Mouse (Mus musculus): Measurements from ENCODE around the gene Glipr1. TPM values are rescaled to one million over a fixed set of nuclear protein-coding genes. Genes with fewer than 3 reads are reported as not detected.

Glipr1 gene
- total RNA-seq, 2 experiments from 2014 or later, result 1.3 to 2.0 TPM

- DNase-seq (ENCODE audit: low spot score), result peak; percentile 76
- intact Hi-C loops (cut with DNase I), result loop anchor here (5.0 to 10.0 kb wide), 2 partner anchors 675 to 832 kb away; partner anchors contain the start of gene Bbs10
Measured at GRCm38 (mm10) chr10:111972542-111973361, 29.7 kb downstream of the Glipr1 start, which contains the start of gene Krr1. Gene Krr1 (plus strand): TSS chr10:111972664.

DNA sequence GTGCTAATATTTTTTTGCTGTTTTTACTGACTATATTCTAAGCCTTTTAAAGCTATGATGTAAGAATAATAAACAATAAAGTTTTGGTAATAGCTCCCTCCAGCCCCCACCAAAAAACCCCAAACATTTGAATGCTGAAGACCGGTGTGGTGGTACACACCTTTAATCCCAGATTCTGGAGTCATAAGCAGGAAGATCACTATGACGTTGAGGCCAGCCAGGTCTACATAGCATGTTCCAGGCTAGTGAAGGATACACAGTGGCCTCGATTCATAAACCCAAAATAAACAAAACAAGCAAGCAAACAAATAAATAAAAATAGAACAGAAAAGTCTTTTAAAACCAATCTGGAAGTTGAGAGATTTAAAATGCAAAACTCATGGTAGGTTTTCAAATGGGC is 30.5 kb downstream of the Glipr1 start:
- no peak for DNase-seq (ENCODE audit: low spot score)
- intact Hi-C loops (cut with DNase I), result loop anchor here (5.0 to 10.0 kb wide), 2 partner anchors 675 to 833 kb away; partner anchors contain the start of gene Bbs10

- intact Hi-C loops (cut with DNase I), result no loop called here
- DNase-seq (ENCODE audit: low spot score), result no peak
Measured at GRCm38 (mm10) chr10:111966394-111966793, 36.0 kb downstream of the Glipr1 start.

DNA sequence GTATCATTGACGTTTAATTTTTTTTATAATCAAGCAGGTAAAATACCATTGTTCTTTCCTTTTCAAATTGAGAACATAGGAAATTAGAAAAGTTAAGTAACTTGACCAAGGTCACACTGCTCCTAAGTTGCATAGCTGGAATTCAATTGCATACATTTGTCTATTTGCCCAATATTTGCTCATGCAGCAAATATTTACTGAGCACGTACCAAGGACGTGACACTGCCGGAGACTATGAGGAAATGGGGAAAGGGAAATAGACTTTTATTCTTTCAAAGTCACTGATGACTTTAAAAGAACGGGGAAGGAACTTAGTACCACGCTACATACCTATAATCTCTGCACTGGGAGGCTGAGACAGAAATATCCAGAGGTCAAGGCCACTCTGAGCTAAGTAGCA is 42.0 kb downstream of the Glipr1 start:
- no peak for DNase-seq (ENCODE audit: low spot score)
- intact Hi-C loops (cut with DNase I), result no loop called here

- DNase-seq (ENCODE audit: low spot score), result no peak
- intact Hi-C loops (cut with DNase I), result loop anchor here (10.0 kb wide), 1 partner anchor 735 kb away; no protein-coding TSS in a partner anchor
Measured at GRCm38 (mm10) chr10:111959353-111959752, 43.1 kb downstream of the Glipr1 start.

DNA sequence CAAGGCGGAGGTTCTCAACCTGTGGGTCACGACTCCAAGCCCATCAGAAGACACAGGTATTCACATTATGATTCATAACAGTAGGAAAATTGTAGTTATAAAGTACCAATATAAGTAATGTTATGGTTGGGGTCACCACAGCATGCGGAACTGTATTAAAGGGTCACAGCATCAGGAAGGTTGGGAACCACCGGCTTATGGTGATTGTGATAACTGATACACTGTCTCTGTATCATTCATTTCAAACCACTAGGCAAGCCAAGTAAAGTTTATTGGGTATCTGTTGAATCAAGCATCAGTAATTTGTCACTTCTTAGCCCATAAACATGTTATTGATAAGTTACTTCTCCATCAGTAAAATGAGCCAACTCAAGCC is 44.4 kb downstream of the Glipr1 start:
- intact Hi-C loops (cut with DNase I), result loop anchor here (10.0 kb wide), 1 partner anchor 733 kb away; no protein-coding TSS in a partner anchor
- no peak for DNase-seq (ENCODE audit: low spot score)

GRCm38 (mm10) chr10:111957271-111958045 is 45.0 kb downstream of the Glipr1 start:
- intact Hi-C loops (cut with DNase I), result loop anchor here (1.0 to 10.0 kb wide), 2 partner anchors 454 to 733 kb away; no protein-coding TSS in a partner anchor
- DNase-seq (ENCODE audit: low spot score), result peak; percentile 10

- intact Hi-C loops (cut with DNase I), result loop anchor here (10.0 kb wide), 1 partner anchor 731 kb away; no protein-coding TSS in a partner anchor
- no peak for DNase-seq (ENCODE audit: low spot score)
Measured at GRCm38 (mm10) chr10:111955836-111956235, 46.6 kb downstream of the Glipr1 start.

DNA sequence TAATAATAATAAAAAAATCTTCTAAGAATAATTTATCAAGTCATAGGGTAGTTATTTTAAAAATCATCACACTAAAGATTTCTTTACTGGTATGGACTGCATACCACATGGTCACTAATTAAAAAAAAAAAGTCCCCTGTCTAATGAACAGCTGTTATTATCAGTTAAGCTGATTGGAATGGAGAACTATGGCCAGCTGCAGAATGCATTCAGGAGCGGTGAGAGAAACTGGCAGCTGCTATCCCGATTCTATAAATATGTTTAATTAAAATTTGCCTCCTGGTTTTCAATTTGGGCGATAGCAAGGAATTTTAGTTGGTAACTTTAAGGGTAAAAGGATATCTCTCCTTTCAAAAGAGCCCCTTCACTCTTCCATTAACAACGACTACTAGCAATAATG is 53.4 kb downstream of the Glipr1 start:
- DNase-seq (ENCODE audit: low spot score), result no peak
- intact Hi-C loops (cut with DNase I), result no loop called here

DNA sequence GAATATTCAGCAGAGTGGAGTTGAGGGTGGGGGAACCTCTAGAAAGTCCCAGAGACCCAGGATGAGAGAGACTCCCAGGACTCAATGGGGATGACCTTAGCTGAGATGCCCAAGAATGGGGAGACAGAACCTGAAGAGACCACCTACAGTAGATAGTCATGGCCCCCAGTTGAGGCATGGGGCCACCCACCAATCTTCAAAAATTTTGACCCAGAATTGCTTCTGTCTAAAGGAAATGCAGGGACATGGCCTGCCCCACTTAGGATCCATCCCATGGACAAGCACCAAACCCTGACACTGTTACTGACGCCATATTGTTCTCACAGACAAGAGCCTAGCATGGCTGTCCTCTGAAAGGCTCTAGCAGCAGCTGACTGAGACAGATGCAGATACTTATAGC is 54.4 kb downstream of the Glipr1 start:
- intact Hi-C loops (cut with DNase I), result no loop called here
- DNase-seq (ENCODE audit: low spot score), result no peak

- DNase-seq (ENCODE audit: low spot score), result no peak
- intact Hi-C loops (cut with DNase I), result no loop called here
Measured at GRCm38 (mm10) chr10:111945563-111945962, 56.9 kb downstream of the Glipr1 start.

- intact Hi-C loops (cut with DNase I), result no loop called here
- DNase-seq (ENCODE audit: low spot score), result no peak
Measured at GRCm38 (mm10) chr10:111943026-111943425, 59.4 kb downstream of the Glipr1 start.

DNA sequence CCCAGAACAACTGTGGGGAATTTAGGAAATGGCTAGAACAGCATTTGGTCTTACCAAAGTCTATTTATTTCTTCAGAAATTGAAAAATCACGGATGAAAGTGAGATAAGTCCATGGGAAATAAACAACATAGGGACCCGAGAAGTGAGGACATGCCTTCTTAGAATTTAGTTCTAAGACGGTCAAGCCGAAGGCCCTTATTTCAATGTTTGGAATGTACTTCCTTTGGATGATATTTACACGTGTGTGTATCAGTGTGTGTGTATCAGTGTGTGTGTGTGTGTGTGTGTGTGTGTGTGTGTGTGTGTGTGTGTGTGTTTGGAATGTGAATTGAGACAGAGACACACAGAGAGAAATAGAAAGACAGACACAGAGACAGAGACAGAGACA is 65.3 kb downstream of the Glipr1 start:
- intact Hi-C loops (cut with DNase I), result no loop called here
- no peak for DNase-seq (ENCODE audit: low spot score)

DNA sequence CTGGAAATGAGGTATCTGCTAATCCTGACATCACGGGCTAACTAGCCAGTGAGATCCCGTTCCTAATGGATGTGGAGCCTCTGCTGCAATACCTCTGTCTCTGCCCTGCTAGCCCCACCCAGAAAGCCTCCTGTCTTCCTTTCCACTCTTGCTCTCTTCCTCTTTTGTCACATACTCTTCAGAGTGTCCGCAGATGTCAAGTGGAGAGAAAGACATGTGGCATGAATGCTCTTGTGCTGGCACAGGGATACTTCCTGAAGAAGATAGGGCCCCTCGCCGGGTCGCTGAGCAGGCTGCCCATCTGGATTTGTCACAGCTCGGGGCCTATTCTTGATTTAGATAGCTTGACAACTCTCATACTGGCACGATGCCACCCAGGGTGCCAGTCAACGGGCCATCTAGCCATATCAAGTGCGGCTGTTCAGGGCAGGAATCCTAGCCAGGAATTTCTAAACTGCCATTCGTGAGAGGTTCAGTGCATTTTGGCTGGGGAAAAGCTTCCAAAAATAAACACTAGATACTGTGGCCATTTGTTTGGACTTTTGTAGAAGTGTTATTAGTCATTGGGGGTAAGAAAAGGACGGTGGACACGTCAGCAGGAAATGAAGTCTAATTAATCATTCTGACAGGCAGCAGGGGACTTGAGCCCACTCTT is 65.8 kb downstream of the Glipr1 start:
- intact Hi-C loops (cut with DNase I), result no loop called here
- peak; percentile 56 for DNase-seq (ENCODE audit: low spot score)

DNA sequence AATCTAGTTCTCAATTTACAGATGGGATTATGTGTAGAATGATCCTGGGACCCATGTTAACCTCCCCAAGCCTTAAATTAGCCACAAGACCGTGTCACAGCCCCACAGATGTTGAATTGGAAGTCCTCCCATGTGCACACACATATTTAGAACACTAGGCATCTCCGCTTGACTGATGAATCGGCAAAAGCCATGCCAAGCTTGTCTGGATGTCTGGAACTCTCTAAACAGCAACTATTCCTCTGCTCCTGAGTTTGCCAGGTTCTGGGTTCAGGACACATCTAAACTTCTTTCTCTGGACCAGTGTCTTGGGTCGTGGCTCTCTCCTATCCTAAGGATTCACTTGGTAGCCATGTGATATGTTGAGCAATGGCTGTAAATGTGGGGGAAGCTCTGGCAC is 66.4 kb downstream of the Glipr1 start:
- intact Hi-C loops (cut with DNase I), result no loop called here
- DNase-seq (ENCODE audit: low spot score), result no peak

Other genes starting within 250 kb of the Glipr1 start
- 10 to 100 TPM; 24.0 to 26.8 TPM for gene Krr1, start 30.0 kb downstream of the Glipr1 start, total RNA-seq (2021)
- gene Glipr1l1, start 57.6 kb upstream of the Glipr1 start, total RNA-seq (2021), result not detected
- not detected for gene Glipr1l2, start 80.7 kb upstream of the Glipr1 start, total RNA-seq (2021)
- not detected for gene Glipr1l3, start 157.7 kb upstream of the Glipr1 start, total RNA-seq (2021)
- gene Caps2, start 161.0 kb upstream of the Glipr1 start, total RNA-seq (2021), result not detected